Mouse (Mus musculus) lung, postnatal 0 days (tissue): ENCODE data around the gene Cdipt.

Source experiments
- CTCF ChIP-seq: IDR thresholded peaks from 2 replicates; pipeline ENCODE4 v1.5.1; 2016; ENCODE audit warnings: antibody characterized with exemption, mild to moderate bottlenecking
- EP300 ChIP-seq: IDR thresholded peaks from 2 replicates; pipeline ENCODE4 v1.6.1; 2016; ENCODE audit warnings: antibody characterized with exemption, mild to moderate bottlenecking, control low read depth

DNA sequence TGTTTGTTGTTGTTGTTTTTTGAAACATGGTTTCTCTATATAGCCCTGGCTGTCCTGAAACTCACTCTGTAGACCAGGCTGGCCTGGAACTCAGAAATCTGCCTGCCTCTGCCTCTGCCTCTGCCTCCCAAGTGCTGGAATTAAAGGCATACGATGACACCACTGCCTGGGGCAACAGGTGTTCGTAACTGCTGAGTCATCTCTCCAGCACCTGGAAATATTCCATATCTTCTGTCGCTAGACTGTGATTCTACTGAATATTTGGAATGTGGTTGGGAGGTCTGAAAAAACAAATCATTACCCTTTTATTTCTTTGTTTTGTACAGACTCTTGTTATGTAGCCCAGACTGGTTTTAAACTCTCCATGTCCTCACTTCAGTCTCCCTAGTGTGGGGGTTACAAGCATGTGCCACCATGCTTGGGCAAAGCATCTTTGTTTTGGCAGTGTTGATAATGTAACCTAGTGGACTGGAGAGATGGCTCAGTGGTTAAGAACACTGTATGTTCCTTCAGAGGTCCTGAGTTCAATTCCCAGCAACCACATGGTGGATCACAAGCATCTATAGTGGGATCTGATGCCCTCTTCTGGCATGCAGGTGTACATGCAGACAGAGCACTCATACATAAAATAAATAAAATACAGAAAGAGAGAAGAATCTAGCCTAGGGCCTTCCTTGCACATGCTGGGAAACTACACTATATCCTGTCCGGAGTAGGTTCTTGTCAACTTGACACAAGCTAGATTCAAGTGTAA lies 28.6 kb downstream of the Cdipt start:
- TF ChIP-seq CTCF (peak; percentile 48), EP300 (no peak)
